Mouse (Mus musculus): ENCODE measurements around the gene Gm5624. TPM values are rescaled to one million over a fixed set of nuclear protein-coding genes. Genes with fewer than 3 reads are reported as not detected.
"Not testable (repeated sequence)": the region's sequence is repeated elsewhere in the genome, so short reads cannot be mapped to it uniquely, and the experiment has no call there.

The Gm5624 gene
- not detected in 2 replicates for polyA plus RNA-seq (2014; fragmentation: Nextera tagmentation; extraction: Ambion mirVana)

GRCm38 (mm10) chr14:44627737-44628136 is at the start of gene Gm5624:
Gene Gm5624, minus strand, starts transcription at chr14:44627938.
- not testable (repeated sequence) for H3K4me3 ChIP-seq (ENCODE audit: low read depth, low read length); DNase-seq (ENCODE audit: low spot score); H3K27ac ChIP-seq (replicated peaks; ENCODE audit: low read depth, low read length); H3K4me1 ChIP-seq (ENCODE audit: control insufficient read depth, insufficient read depth, low read length); H3K36me3 ChIP-seq (ENCODE audit: control insufficient read depth, insufficient read depth, low read length); H3K27me3 ChIP-seq (replicated peaks; ENCODE audit: control insufficient read depth, insufficient read depth, low read length); H3K9ac ChIP-seq (ENCODE audit: low read depth, low read length); H3K9me3 ChIP-seq (ENCODE audit: control insufficient read depth, low read length); H3K4me2 ChIP-seq (ENCODE audit: low read depth, low read length); ATAC-seq (ENCODE audit: low read depth)
- 85% methylated on average over 4 of the region's 4 CpGs for WGBS

- 73% methylated on average over 2 of the region's 2 CpGs for WGBS
- not testable (repeated sequence) for DNase-seq (ENCODE audit: low spot score); H3K27ac ChIP-seq (replicated peaks; ENCODE audit: low read depth, low read length); H3K9ac ChIP-seq (ENCODE audit: low read depth, low read length); H3K27me3 ChIP-seq (replicated peaks; ENCODE audit: control insufficient read depth, insufficient read depth, low read length); H3K36me3 ChIP-seq (ENCODE audit: control insufficient read depth, insufficient read depth, low read length); ATAC-seq (ENCODE audit: low read depth); H3K4me3 ChIP-seq (ENCODE audit: low read depth, low read length); H3K9me3 ChIP-seq (ENCODE audit: control insufficient read depth, low read length); H3K4me2 ChIP-seq (ENCODE audit: low read depth, low read length); H3K4me1 ChIP-seq (ENCODE audit: control insufficient read depth, insufficient read depth, low read length)
Measured at GRCm38 (mm10) chr14:44591765-44592164, 36.0 kb downstream of the Gm5624 start.

- not testable (repeated sequence) for H3K36me3 ChIP-seq (ENCODE audit: control insufficient read depth, insufficient read depth, low read length); H3K4me3 ChIP-seq (ENCODE audit: low read depth, low read length); DNase-seq (ENCODE audit: low spot score); H3K27ac ChIP-seq (replicated peaks; ENCODE audit: low read depth, low read length); H3K9me3 ChIP-seq (ENCODE audit: control insufficient read depth, low read length); H3K4me1 ChIP-seq (ENCODE audit: control insufficient read depth, insufficient read depth, low read length); H3K9ac ChIP-seq (ENCODE audit: low read depth, low read length); H3K4me2 ChIP-seq (ENCODE audit: low read depth, low read length); ATAC-seq (ENCODE audit: low read depth); H3K27me3 ChIP-seq (replicated peaks; ENCODE audit: control insufficient read depth, insufficient read depth, low read length)
- 74% methylated on average over 3 of the region's 4 CpGs for whole genome bisulfite sequencing
Measured at GRCm38 (mm10) chr14:44582853-44583252, 44.9 kb downstream of the Gm5624 start, which contains the start of gene Gm8247. Gene Gm8247, plus strand, starts transcription at chr14:44583153.

GRCm38 (mm10) chr14:44547961-44548360 is 79.8 kb downstream of the Gm5624 start:
- H3K4me3 ChIP-seq (ENCODE audit: low read depth, low read length); H3K4me2 ChIP-seq (ENCODE audit: low read depth, low read length); H3K9ac ChIP-seq (ENCODE audit: low read depth, low read length); DNase-seq (ENCODE audit: low spot score); H3K9me3 ChIP-seq (ENCODE audit: control insufficient read depth, low read length); H3K27me3 ChIP-seq (replicated peaks; ENCODE audit: control insufficient read depth, insufficient read depth, low read length); H3K27ac ChIP-seq (replicated peaks; ENCODE audit: low read depth, low read length); H3K36me3 ChIP-seq (ENCODE audit: control insufficient read depth, insufficient read depth, low read length); ATAC-seq (ENCODE audit: low read depth); H3K4me1 ChIP-seq (ENCODE audit: control insufficient read depth, insufficient read depth, low read length): not testable (repeated sequence)
- 66% methylated on average over 2 of the region's 5 CpGs for WGBS

- WGBS: 75% methylated on average over 5 of the region's 5 CpGs
- DNase-seq (ENCODE audit: low spot score); H3K27ac ChIP-seq (replicated peaks; ENCODE audit: low read depth, low read length); H3K4me3 ChIP-seq (ENCODE audit: low read depth, low read length); H3K9me3 ChIP-seq (ENCODE audit: control insufficient read depth, low read length); ATAC-seq (ENCODE audit: low read depth); H3K36me3 ChIP-seq (ENCODE audit: control insufficient read depth, insufficient read depth, low read length); H3K4me2 ChIP-seq (ENCODE audit: low read depth, low read length); H3K27me3 ChIP-seq (replicated peaks; ENCODE audit: control insufficient read depth, insufficient read depth, low read length); H3K9ac ChIP-seq (ENCODE audit: low read depth, low read length); H3K4me1 ChIP-seq (ENCODE audit: control insufficient read depth, insufficient read depth, low read length): not testable (repeated sequence)
Measured at GRCm38 (mm10) chr14:44517976-44518375, 109.8 kb downstream of the Gm5624 start, which contains the start of gene Gm17093. Gene Gm17093, plus strand, starts transcription at chr14:44518276.

Other genes starting within 250 kb of the Gm5624 start
- gene Gm3371, start 217.2 kb downstream of the Gm5624 start, polyA plus RNA-seq (2014; fragmentation: Nextera tagmentation; extraction: Ambion mirVana): not detected in 2 replicates
- not detected in 2 replicates for gene Gm8232, start 194.3 kb downstream of the Gm5624 start, polyA plus RNA-seq (2014; fragmentation: Nextera tagmentation; extraction: Ambion mirVana)
- gene BC061237, start 135.5 kb downstream of the Gm5624 start, polyA plus RNA-seq (2014; fragmentation: Nextera tagmentation; extraction: Ambion mirVana): not detected in 2 replicates
- not detected in 2 replicates for gene Gm17093, start 109.7 kb downstream of the Gm5624 start, polyA plus RNA-seq (2014; fragmentation: Nextera tagmentation; extraction: Ambion mirVana)
- gene Gm8247, start 44.8 kb downstream of the Gm5624 start, polyA plus RNA-seq (2014; fragmentation: Nextera tagmentation; extraction: Ambion mirVana): not detected in 2 replicates
- not detected in 2 replicates for gene Gm8257, start 78.5 kb upstream of the Gm5624 start, polyA plus RNA-seq (2014; fragmentation: Nextera tagmentation; extraction: Ambion mirVana)
- not detected in 2 replicates for gene Gm8267, start 122.4 kb upstream of the Gm5624 start, polyA plus RNA-seq (2014; fragmentation: Nextera tagmentation; extraction: Ambion mirVana)
- gene Ptgdr, start 231.4 kb upstream of the Gm5624 start, polyA plus RNA-seq (2014; fragmentation: Nextera tagmentation; extraction: Ambion mirVana): 0.81 and 0.97 TPM in 2 replicates

All from embryonic facial prominence, embryonic 14.5 days (tissue).